In genomic region chr7:29505337-29506318, GRCm38 (mm10) we compare ENCODE assay signal across 8 mouse cellular contexts. TPM values are rescaled to one million over a fixed set of nuclear protein-coding genes. Genes with fewer than 3 reads are reported as not detected.
DNase-seq lines count a peak whose midpoint lies in the region; ATAC-seq and TF ChIP-seq lines count a peak whose summit lies in the region.

No protein-coding gene starts in this region.

- TF ChIP-seq CTCF in forebrain, postnatal 0 days (IDR thresholded peaks at IDR 0.05; ENCODE audit: low read depth), result no peak

- H3K4me2 ChIP-seq in forebrain, postnatal 0 days (ENCODE audit: low read depth), result 0 out of 2 replicates have a peak overlapping the region, but pooled peaks have one; percentile 8
- 0 out of 2 replicates have a peak overlapping the region, but pooled peaks have one; percentile 0 for H3K4me2 ChIP-seq in midbrain, embryonic 12.5 days (replicated peaks)
- no peak overlapping the region for H3K4me2 ChIP-seq in heart, embryonic 12.5 days

- no peak overlapping the region for H3K27ac ChIP-seq in forebrain, postnatal 0 days (ENCODE audit: low read depth, low read length)
- peak overlapping the region; percentile 56 for H3K27ac ChIP-seq in limb, embryonic 10.5 days
- H3K27ac ChIP-seq in midbrain, embryonic 12.5 days (replicated peaks), result no peak overlapping the region
- no peak overlapping the region for H3K27ac ChIP-seq in heart, embryonic 12.5 days (ENCODE audit: poor library complexity, severe bottlenecking)

- no peaks in the 10 kb centered on the region for H3K9me3 ChIP-seq in forebrain, postnatal 0 days (ENCODE audit: low read length)
- no peaks in the 10 kb centered on the region for H3K9me3 ChIP-seq in limb, embryonic 10.5 days (replicated peaks)
- no peaks in the 10 kb centered on the region for H3K9me3 ChIP-seq in midbrain, embryonic 12.5 days
- no peaks in the 10 kb centered on the region for H3K9me3 ChIP-seq in heart, embryonic 12.5 days (replicated peaks)

- ATAC-seq in forebrain, postnatal 0 days, result peak; percentile 29; the same call in 1 of the 2 replicates
- no peak for ATAC-seq in midbrain, embryonic 12.5 days (ENCODE audit: low FRiP score, low read depth)
- no peak for ATAC-seq in inflammation-experienced regulatory T-cells, adult 6 months
- no peak for ATAC-seq in heart, embryonic 12.5 days (ENCODE audit: insufficient number of reproducible peaks, low FRiP score)

- H3K4me3 ChIP-seq in forebrain, postnatal 0 days (ENCODE audit: low read depth, low read length), result no peak overlapping the region
- no peak overlapping the region for H3K4me3 ChIP-seq in limb, embryonic 10.5 days
- H3K4me3 ChIP-seq in midbrain, embryonic 12.5 days, result no peak overlapping the region
- H3K4me3 ChIP-seq in heart, embryonic 12.5 days, result no peak overlapping the region

- no peaks in the 10 kb centered on the region for H3K36me3 ChIP-seq in forebrain, postnatal 0 days (ENCODE audit: insufficient read depth)
- 0 out of 2 replicates have a peak, but pooled peaks cover 4% of the 10 kb centered on the region for H3K36me3 ChIP-seq in limb, embryonic 10.5 days
- H3K36me3 ChIP-seq in midbrain, embryonic 12.5 days, result no peaks in the 10 kb centered on the region
- no peaks in the 10 kb centered on the region for H3K36me3 ChIP-seq in heart, embryonic 12.5 days

- 25% methylated on average over 18 of the region's 18 CpGs for WGBS in forebrain, postnatal 0 days
- WGBS in limb, embryonic 10.5 days, result 41% methylated on average over 18 of the region's 18 CpGs
- 28% methylated on average over 18 of the region's 18 CpGs for WGBS in midbrain, embryonic 12.5 days
- WGBS in heart, embryonic 12.5 days, result 33% methylated on average over 18 of the region's 18 CpGs

- H3K4me1 ChIP-seq in forebrain, postnatal 0 days (ENCODE audit: insufficient read depth), result peaks cover 9% of the 10 kb centered on the region; the same call in 1 of the 2 replicates
- peaks cover 40% of the 10 kb centered on the region for H3K4me1 ChIP-seq in limb, embryonic 10.5 days
- peaks cover 23% of the 10 kb centered on the region for H3K4me1 ChIP-seq in midbrain, embryonic 12.5 days
- peaks cover 7% of the 10 kb centered on the region for H3K4me1 ChIP-seq in heart, embryonic 12.5 days (replicated peaks)

- peak; percentile 42 for DNase-seq in retina, postnatal 1 day
- no peak for DNase-seq in retina, embryonic 14.5 days (ENCODE audit: low spot score)
- peak; percentile 18 for DNase-seq in forebrain, postnatal 0 days
- DNase-seq in limb, embryonic 10.5 days (ENCODE audit: low spot score), result no peak
- DNase-seq in gastrocnemius, postnatal 36 days, result no peak

- H3K27me3 ChIP-seq in forebrain, postnatal 0 days (ENCODE audit: insufficient read depth, low read length), result no peaks in the 10 kb centered on the region
- no peaks in the 10 kb centered on the region for H3K27me3 ChIP-seq in limb, embryonic 10.5 days (ENCODE audit: low read depth, poor library complexity, severe bottlenecking)
- H3K27me3 ChIP-seq in midbrain, embryonic 12.5 days, result no peaks in the 10 kb centered on the region
- H3K27me3 ChIP-seq in heart, embryonic 12.5 days (replicated peaks), result peaks cover 89% of the 10 kb centered on the region

- intact Hi-C loops in gastrocnemius, postnatal 36 days (cut with DNase I), result no loop called here

- no peak overlapping the region for H3K9ac ChIP-seq in forebrain, postnatal 0 days
- no peak overlapping the region for H3K9ac ChIP-seq in midbrain, embryonic 12.5 days (replicated peaks)
- H3K9ac ChIP-seq in heart, embryonic 12.5 days, result no peak overlapping the region

RNA-seq across cellular contexts. Expression of gene Sipa1l3, which starts 12.8 kb away (rescaled TPM):
- total RNA-seq in forebrain, postnatal 0 days (2014; rRNA removed), result 26.6 and 44.1 TPM in 2 replicates
- polyA plus RNA-seq in forebrain, postnatal 0 days (2015; fragmentation: Nextera tagmentation; extraction: Ambion mirVana), result 5.7 and 12.1 TPM in 2 replicates
- polyA plus RNA-seq in limb, embryonic 10.5 days (2016; fragmentation: Nextera tagmentation; extraction: Ambion mirVana), result 12.6 and 13.4 TPM in 2 replicates
- 14.0 and 14.6 TPM in 2 replicates for polyA plus RNA-seq in midbrain, embryonic 12.5 days (2016; fragmentation: Nextera tagmentation; extraction: Ambion mirVana)
- 1 to 10 TPM; 2.5 to 4.9 (median 4.1) TPM for polyA plus RNA-seq in inflammation-experienced regulatory T-cells, adult 6 months (2017; shearing (Covaris generic))
- polyA plus RNA-seq in heart, embryonic 12.5 days (2016; fragmentation: Nextera tagmentation; extraction: Ambion mirVana), result 3.7 and 3.8 TPM in 2 replicates
- 1 to 10 TPM; 6.3 to 6.5 TPM for total RNA-seq in gastrocnemius, postnatal 36 days (2021)

Comparison
In these comparisons a context has a peak if more than half of its experiments do, and no peak if none do; other contexts are left out.
1. DNase-seq: peak in retina, postnatal 1 day (single experiment) and forebrain, postnatal 0 days (single experiment); none in retina, embryonic 14.5 days (single experiment), limb, embryonic 10.5 days (single experiment) and gastrocnemius, postnatal 36 days (0 of 2).